ENCODE assay signal across 14 mouse cellular contexts in the genomic region with DNA sequence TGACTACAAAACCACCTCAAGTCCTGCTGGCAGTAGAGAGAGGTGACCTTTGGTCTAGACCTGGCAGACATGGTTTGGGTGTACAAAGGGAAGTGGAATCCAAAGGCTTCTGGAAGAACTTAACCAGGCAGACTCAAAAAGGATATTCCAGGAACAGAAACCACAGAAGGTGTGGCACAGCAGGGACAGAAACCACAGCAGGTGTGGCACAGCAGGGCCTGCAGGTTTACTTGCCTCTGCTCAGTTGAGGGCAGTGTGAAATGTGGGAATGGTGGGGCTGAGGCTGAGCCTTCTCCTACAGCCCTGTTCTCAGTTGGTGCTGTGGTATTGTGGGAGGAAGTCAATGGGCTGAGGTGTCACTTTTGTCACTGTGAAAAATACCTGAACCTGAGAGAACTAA. TPM values are rescaled to one million over a fixed set of nuclear protein-coding genes. Genes with fewer than 3 reads are reported as not detected.
DNase-seq lines count a peak whose midpoint lies in the region; ATAC-seq and TF ChIP-seq lines count a peak whose summit lies in the region.
"Had no signal": no experiment of that assay in that cellular context is flagged by ENCODE, and none has a peak within 500 bp of the region (broad histone marks: within the 10 kb centered on the region; RNA-seq: fewer than 3 reads in every experiment).

No protein-coding gene starts in this region.

- no peaks in the 10 kb centered on the region for H3K9me3 ChIP-seq in kidney, embryonic 16.5 days (ENCODE audit: low read length)
- no peaks in the 10 kb centered on the region for H3K9me3 ChIP-seq in heart, embryonic 12.5 days (replicated peaks)
- H3K9me3 ChIP-seq: forebrain, embryonic 12.5 days; G1E; hindbrain, embryonic 12.5 days had no signal

- H3K4me3 ChIP-seq in kidney, embryonic 16.5 days (ENCODE audit: low read length): no peak overlapping the region
- H3K4me3 ChIP-seq in left cerebral cortex, adult 2 months: no peak overlapping the region
- no peak overlapping the region for H3K4me3 ChIP-seq in heart, embryonic 12.5 days
- H3K4me3 ChIP-seq: forebrain, embryonic 12.5 days; hindbrain, embryonic 12.5 days had no signal

- intact Hi-C loops in left cerebral cortex, adult 2 months (cut with DNase I): no loop called here

- no peak overlapping the region for H3K4me2 ChIP-seq in kidney, embryonic 16.5 days (replicated peaks; ENCODE audit: low read depth, low read length)
- no peak overlapping the region for H3K4me2 ChIP-seq in heart, embryonic 12.5 days
- H3K4me2 ChIP-seq: forebrain, embryonic 12.5 days; hindbrain, embryonic 12.5 days; lung, embryonic 14.5 days had no signal

- H3K9ac ChIP-seq in kidney, embryonic 16.5 days (replicated peaks; ENCODE audit: low read length): no peak overlapping the region
- no peak overlapping the region for H3K9ac ChIP-seq in heart, embryonic 12.5 days
- H3K9ac ChIP-seq: forebrain, embryonic 12.5 days; hindbrain, embryonic 12.5 days; lung, embryonic 14.5 days had no signal

- DNase-seq in kidney, adult 8-10 months: peak; percentile 49 to 55
- DNase-seq in R1 (ENCODE audit: low read depth, low spot score): peak; percentile 11
- peak; percentile 42 for DNase-seq in cerebellum, adult 9-10 months
- peak; percentile 57 to 72 for DNase-seq in kidney, postnatal 36 days
- DNase-seq in left cerebral cortex, adult 2 months (ENCODE audit: extremely low spot score in 1 of 2, low spot score in 2 of 2): no peak
- no peak for DNase-seq in urinary bladder, postnatal 4 days (ENCODE audit: low spot score in 2 of 2)
- DNase-seq: adrenal gland, postnatal 25 days; embryo, embryonic 11 days; lung, embryonic 14.5 days had no signal

- no peaks in the 10 kb centered on the region for H3K4me1 ChIP-seq in kidney, embryonic 16.5 days (ENCODE audit: insufficient read depth, low read length)
- peaks cover 8% of the 10 kb centered on the region; the same call in 1 of the 2 replicates for H3K4me1 ChIP-seq in heart, embryonic 12.5 days (replicated peaks)
- H3K4me1 ChIP-seq: forebrain, embryonic 12.5 days; hindbrain, embryonic 12.5 days had no signal

- no peak for TF ChIP-seq CTCF in left cerebral cortex, adult 2 months (IDR thresholded peaks at IDR 0.05)

- H3K36me3 ChIP-seq in kidney, embryonic 16.5 days (ENCODE audit: insufficient read depth, low read length): peaks cover 4% of the 10 kb centered on the region
- peaks cover 25% of the 10 kb centered on the region for H3K36me3 ChIP-seq in heart, embryonic 12.5 days

- no peak for ATAC-seq in kidney, embryonic 16.5 days (ENCODE audit: low FRiP score, low TSS enrichment)
- ATAC-seq in heart, embryonic 12.5 days (ENCODE audit: insufficient number of reproducible peaks, low FRiP score): no peak

- no peaks in the 10 kb centered on the region for H3K27me3 ChIP-seq in kidney, embryonic 16.5 days (ENCODE audit: insufficient read depth, low read length)
- H3K27me3 ChIP-seq in heart, embryonic 12.5 days (replicated peaks): no peaks in the 10 kb centered on the region
- H3K27me3 ChIP-seq: forebrain, embryonic 12.5 days; hindbrain, embryonic 12.5 days had no signal

- no peak overlapping the region for H3K27ac ChIP-seq in kidney, embryonic 16.5 days (ENCODE audit: low read length)
- H3K27ac ChIP-seq in left cerebral cortex, adult 2 months: no peak overlapping the region
- no peak overlapping the region for H3K27ac ChIP-seq in heart, embryonic 12.5 days (ENCODE audit: poor library complexity, severe bottlenecking)
- H3K27ac ChIP-seq: forebrain, embryonic 12.5 days; hindbrain, embryonic 12.5 days had no signal

RNA-seq across cellular contexts. Expression of gene Srr, which starts 29.2 kb away (rescaled TPM):
- 24.5 and 25.1 TPM in 2 replicates for polyA plus RNA-seq in kidney, embryonic 16.5 days (2015; fragmentation: Nextera tagmentation; extraction: Ambion mirVana)
- total RNA-seq in left cerebral cortex, adult 2 months (2021): 10 to 100 TPM; 81.8 to 85.3 TPM
- polyA plus RNA-seq in heart, embryonic 12.5 days (2016; fragmentation: Nextera tagmentation; extraction: Ambion mirVana): 21.1 and 21.5 TPM in 2 replicates

RNA-seq across cellular contexts. Expression of gene Smg6, which starts 29.3 kb away (rescaled TPM):
- polyA plus RNA-seq in kidney, embryonic 16.5 days (2015; fragmentation: Nextera tagmentation; extraction: Ambion mirVana): 17.9 and 20.5 TPM in 2 replicates
- 10 to 100 TPM; 30.9 to 32.6 TPM for total RNA-seq in left cerebral cortex, adult 2 months (2021)
- polyA plus RNA-seq in heart, embryonic 12.5 days (2016; fragmentation: Nextera tagmentation; extraction: Ambion mirVana): 13.4 and 14.7 TPM in 2 replicates

RNA-seq across cellular contexts. Expression of gene Tsr1, which starts 57.0 kb away (rescaled TPM):
- 50.1 and 50.8 TPM in 2 replicates for polyA plus RNA-seq in kidney, embryonic 16.5 days (2015; fragmentation: Nextera tagmentation; extraction: Ambion mirVana)
- 10 to 100 TPM; 28.2 to 34.0 TPM for total RNA-seq in left cerebral cortex, adult 2 months (2021)
- polyA plus RNA-seq in heart, embryonic 12.5 days (2016; fragmentation: Nextera tagmentation; extraction: Ambion mirVana): 31.6 and 33.5 TPM in 2 replicates

RNA-seq across cellular contexts. Expression of gene Sgsm2, which starts 58.0 kb away (rescaled TPM):
- polyA plus RNA-seq in kidney, embryonic 16.5 days (2015; fragmentation: Nextera tagmentation; extraction: Ambion mirVana): 6.6 and 7.1 TPM in 2 replicates
- 10 to 100 TPM; 83.1 to 94.5 TPM for total RNA-seq in left cerebral cortex, adult 2 months (2021)
- 6.5 and 6.6 TPM in 2 replicates for polyA plus RNA-seq in heart, embryonic 12.5 days (2016; fragmentation: Nextera tagmentation; extraction: Ambion mirVana)

Comparison
In these comparisons a context has a peak if more than half of its experiments do, and no peak if none do; other contexts are left out.
1. DNase-seq: peak in kidney, adult 8-10 months (2 of 2), R1 (single experiment), cerebellum, adult 9-10 months (single experiment) and kidney, postnatal 36 days (2 of 2); none in left cerebral cortex, adult 2 months (0 of 2) and urinary bladder, postnatal 4 days (0 of 2).